Mouse (Mus musculus): ENCODE data around the gene Riox1. TPM values are rescaled to one million over a fixed set of nuclear protein-coding genes. Genes with fewer than 3 reads are reported as not detected.

Gene Riox1
- polyA plus RNA-seq, 1 experiment from 2014 or later, result 15.0 TPM

DNA sequence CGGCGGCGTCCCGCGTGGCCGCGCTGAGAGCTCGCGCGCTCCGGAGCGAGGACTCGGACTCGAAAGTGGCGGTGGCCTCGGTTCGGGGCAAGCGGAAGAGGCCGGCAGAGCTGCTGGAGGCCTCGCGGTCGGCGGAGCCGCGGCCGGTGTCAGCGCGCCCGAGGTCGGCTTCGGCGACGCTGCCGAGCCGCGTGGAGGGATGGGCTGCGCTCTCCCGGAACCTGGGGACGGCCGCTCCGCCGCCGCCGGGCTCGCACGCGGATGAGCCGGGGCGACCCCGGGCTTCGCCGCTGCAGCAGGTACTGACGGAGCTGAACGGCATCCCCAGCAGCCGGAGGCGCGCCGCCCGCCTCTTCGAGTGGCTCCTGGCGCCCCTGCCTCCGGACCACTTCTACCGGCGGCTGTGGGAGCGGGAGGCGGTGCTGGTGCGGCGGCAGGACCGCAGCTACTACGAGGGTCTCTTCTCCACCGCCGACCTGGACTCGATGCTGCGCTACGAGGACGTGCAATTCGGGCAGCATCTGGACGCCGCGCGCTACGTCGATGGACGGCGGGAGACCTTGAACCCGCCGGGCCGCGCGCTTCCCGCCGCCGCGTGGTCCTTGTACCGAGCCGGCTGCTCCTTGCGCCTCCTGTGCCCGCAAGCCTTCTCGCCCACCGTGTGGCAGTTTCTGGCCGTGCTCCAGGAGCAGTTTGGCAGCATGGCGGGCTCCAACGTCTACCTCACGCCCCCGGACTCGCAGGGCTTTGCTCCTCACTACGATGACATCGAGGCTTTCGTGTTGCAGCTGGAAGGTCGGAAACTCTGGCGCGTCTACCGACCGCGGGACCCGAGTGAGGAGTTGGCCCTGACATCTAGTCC lies 663 bp downstream of the Riox1 start:
- Histone ChIP-seq H3K4me3 (ENCODE audit: low read depth, low read length) (peak overlapping the region; percentile 84), H3K4me2 (ENCODE audit: low read depth, low read length) (peak overlapping the region; percentile 95), H3K27me3 (ENCODE audit: control insufficient read depth, insufficient read depth, low read length) (no peaks in the 10 kb centered on the region), H3K4me1 (ENCODE audit: control insufficient read depth, insufficient read depth, low read length) (no peaks in the 10 kb centered on the region; the same call in 1 of the 2 replicates), H3K27ac (replicated peaks; ENCODE audit: low read depth, low read length) (peak overlapping the region; percentile 56), H3K9ac (replicated peaks; ENCODE audit: low read length) (peak overlapping the region; percentile 83), H3K9me3 (replicated peaks; ENCODE audit: control insufficient read depth, low read length) (no peaks in the 10 kb centered on the region), H3K36me3 (replicated peaks; ENCODE audit: control insufficient read depth, insufficient read depth, low read depth, low read length) (no peaks in the 10 kb centered on the region; the same call in 1 of the 2 replicates)
- ATAC-seq (replicated peaks; ENCODE audit: insufficient number of reproducible peaks, low FRiP score, low TSS enrichment, low read depth) (peak; percentile 42), DNase-seq (ENCODE audit: low spot score) (peak; percentile 58)
- WGBS, result under 1% methylated on average over 116 of the region's 116 CpGs

DNA sequence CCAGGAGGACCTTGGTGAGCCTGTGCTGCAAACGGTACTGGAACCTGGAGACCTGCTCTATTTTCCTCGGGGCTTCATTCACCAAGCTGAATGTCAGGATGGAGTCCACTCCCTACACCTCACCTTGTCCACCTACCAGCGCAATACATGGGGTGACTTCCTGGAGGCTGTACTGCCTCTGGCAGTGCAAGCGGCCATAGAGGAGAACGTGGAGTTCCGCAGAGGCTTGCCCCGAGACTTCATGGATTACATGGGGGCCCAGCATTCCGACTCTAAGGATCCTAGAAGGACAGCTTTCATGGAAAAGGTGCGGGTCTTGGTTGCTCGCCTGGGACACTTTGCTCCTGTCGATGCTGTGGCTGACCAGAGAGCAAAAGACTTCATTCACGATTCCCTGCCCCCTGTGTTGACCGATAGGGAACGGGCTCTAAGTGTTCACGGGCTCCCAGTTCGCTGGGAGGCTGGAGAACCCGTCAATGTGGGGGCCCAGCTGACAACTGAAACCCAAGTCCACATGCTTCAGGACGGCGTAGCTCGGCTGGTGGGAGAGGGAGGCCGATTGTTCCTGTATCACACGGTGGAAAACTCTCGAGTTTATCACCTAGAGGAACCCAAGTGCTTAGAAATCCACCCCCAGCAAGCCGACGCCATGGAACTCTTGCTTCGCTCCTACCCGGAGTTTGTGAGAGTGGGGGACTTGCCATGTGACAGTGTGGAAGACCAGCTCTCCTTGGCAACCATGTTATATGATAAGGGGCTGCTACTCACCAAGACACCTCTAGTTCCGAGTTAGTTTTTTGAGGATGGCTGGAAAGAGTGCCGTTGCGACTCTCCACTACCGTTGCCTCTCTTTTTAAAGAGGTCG lies 1.5 kb downstream of the Riox1 start:
- DNase-seq (ENCODE audit: low spot score), result no peak
- Histone ChIP-seq H3K36me3 (replicated peaks; ENCODE audit: control insufficient read depth, insufficient read depth, low read depth, low read length) (no peaks in the 10 kb centered on the region; the same call in 1 of the 2 replicates), H3K4me1 (ENCODE audit: control insufficient read depth, insufficient read depth, low read length) (no peaks in the 10 kb centered on the region; the same call in 1 of the 2 replicates), H3K27ac (replicated peaks; ENCODE audit: low read depth, low read length) (no peak overlapping the region), H3K9ac (replicated peaks; ENCODE audit: low read length) (peak overlapping the region; percentile 83), H3K9me3 (replicated peaks; ENCODE audit: control insufficient read depth, low read length) (no peaks in the 10 kb centered on the region), H3K4me2 (ENCODE audit: low read depth, low read length) (peak overlapping the region; percentile 95), H3K27me3 (ENCODE audit: control insufficient read depth, insufficient read depth, low read length) (no peaks in the 10 kb centered on the region), H3K4me3 (ENCODE audit: low read depth, low read length) (peak overlapping the region; percentile 84)
- no peak for ATAC-seq (replicated peaks; ENCODE audit: insufficient number of reproducible peaks, low FRiP score, low TSS enrichment, low read depth)
- whole genome bisulfite sequencing, result 62% methylated on average over 32 of the region's 32 CpGs

DNA sequence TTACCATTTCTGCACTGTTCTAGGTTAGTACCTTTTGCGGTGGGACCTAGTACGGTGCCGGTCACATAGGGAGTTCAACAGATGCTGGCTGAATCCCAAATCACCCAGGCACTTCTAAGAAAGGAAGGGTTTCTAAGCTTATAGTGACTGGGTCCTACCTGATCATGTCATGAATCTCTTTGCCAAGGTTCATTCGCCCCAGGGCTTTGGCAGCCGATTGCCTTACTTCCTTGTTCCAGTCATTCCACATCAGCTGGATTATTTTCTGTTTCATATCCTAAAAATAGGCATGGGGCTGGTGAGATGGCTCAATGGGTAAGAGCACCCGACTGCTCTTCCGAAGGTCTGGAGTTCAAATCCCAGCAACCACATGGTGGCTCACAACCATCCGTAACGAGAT lies 7.9 kb downstream of the Riox1 start:
- 92% methylated on average over 9 of the region's 9 CpGs for WGBS
- H3K4me3 ChIP-seq (ENCODE audit: low read depth, low read length), result no peak overlapping the region
- no peak overlapping the region for H3K4me2 ChIP-seq (ENCODE audit: low read depth, low read length)
- H3K27ac ChIP-seq (replicated peaks; ENCODE audit: low read depth, low read length), result no peak overlapping the region
- no peak overlapping the region for H3K9ac ChIP-seq (replicated peaks; ENCODE audit: low read length)
- no peak for ATAC-seq (replicated peaks; ENCODE audit: insufficient number of reproducible peaks, low FRiP score, low TSS enrichment, low read depth)
- no peaks in the 10 kb centered on the region for H3K27me3 ChIP-seq (ENCODE audit: control insufficient read depth, insufficient read depth, low read length)
- H3K4me1 ChIP-seq (ENCODE audit: control insufficient read depth, insufficient read depth, low read length), result no peaks in the 10 kb centered on the region
- no peaks in the 10 kb centered on the region for H3K9me3 ChIP-seq (replicated peaks; ENCODE audit: control insufficient read depth, low read length)
- DNase-seq (ENCODE audit: low spot score), result no peak
- H3K36me3 ChIP-seq (replicated peaks; ENCODE audit: control insufficient read depth, insufficient read depth, low read depth, low read length), result no peaks in the 10 kb centered on the region; the same call in 1 of the 2 replicates

- ATAC-seq (replicated peaks; ENCODE audit: insufficient number of reproducible peaks, low FRiP score, low TSS enrichment, low read depth), result no peak
- 88% methylated on average over 7 of the region's 7 CpGs for WGBS
Observed at GRCm38 (mm10) chr12:83965235-83965634, 14.8 kb downstream of the Riox1 start.

DNA sequence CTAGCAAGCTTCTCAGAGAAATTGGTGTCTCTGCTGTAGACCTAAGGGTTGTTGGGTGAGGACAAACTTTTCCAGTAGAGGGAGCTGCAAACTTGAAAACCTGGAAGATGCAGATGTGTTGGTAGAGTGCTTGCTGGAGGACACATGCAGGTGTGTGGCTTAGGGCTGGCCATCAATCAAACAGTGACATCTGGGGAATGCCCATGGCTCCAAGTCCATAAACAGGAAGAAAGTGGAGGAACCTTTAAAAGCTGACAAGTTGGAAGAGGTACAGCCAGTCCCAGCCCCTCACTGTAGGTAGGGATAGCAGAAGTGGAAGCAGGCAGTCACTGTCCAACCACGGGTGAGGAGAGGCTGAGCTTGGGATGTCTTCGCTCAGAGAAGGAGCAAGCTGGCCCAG lies 21.7 kb downstream of the Riox1 start:
- 80% methylated on average over 2 of the region's 2 CpGs for WGBS

More at GRCm38 (mm10) chr12:83965235-83965634, 14.8 kb downstream of the Riox1 start:
- Histone ChIP-seq H3K27ac (replicated peaks; ENCODE audit: low read depth, low read length) (no peak overlapping the region), H3K36me3 (replicated peaks; ENCODE audit: control insufficient read depth, insufficient read depth, low read depth, low read length) (no peaks in the 10 kb centered on the region), H3K4me2 (ENCODE audit: low read depth, low read length) (no peak overlapping the region), H3K27me3 (ENCODE audit: control insufficient read depth, insufficient read depth, low read length) (no peaks in the 10 kb centered on the region), H3K9me3 (replicated peaks; ENCODE audit: control insufficient read depth, low read length) (no peaks in the 10 kb centered on the region), H3K9ac (replicated peaks; ENCODE audit: low read length) (no peak overlapping the region), H3K4me3 (ENCODE audit: low read depth, low read length) (no peak overlapping the region), H3K4me1 (ENCODE audit: control insufficient read depth, insufficient read depth, low read length) (no peaks in the 10 kb centered on the region)
- DNase-seq (ENCODE audit: low spot score), result no peak

GRCm38 (mm10) chr12:83978862-83979261 lies 28.5 kb downstream of the Riox1 start:
- Histone ChIP-seq H3K9ac (replicated peaks; ENCODE audit: low read length) (no peak overlapping the region), H3K9me3 (replicated peaks; ENCODE audit: control insufficient read depth, low read length) (no peaks in the 10 kb centered on the region), H3K4me2 (ENCODE audit: low read depth, low read length) (no peak overlapping the region), H3K27me3 (ENCODE audit: control insufficient read depth, insufficient read depth, low read length) (no peaks in the 10 kb centered on the region), H3K4me3 (ENCODE audit: low read depth, low read length) (no peak overlapping the region), H3K4me1 (ENCODE audit: control insufficient read depth, insufficient read depth, low read length) (no peaks in the 10 kb centered on the region), H3K36me3 (replicated peaks; ENCODE audit: control insufficient read depth, insufficient read depth, low read depth, low read length) (no peaks in the 10 kb centered on the region), H3K27ac (replicated peaks; ENCODE audit: low read depth, low read length) (no peak overlapping the region)
- DNase-seq (ENCODE audit: low spot score) (no peak), ATAC-seq (replicated peaks; ENCODE audit: insufficient number of reproducible peaks, low FRiP score, low TSS enrichment, low read depth) (no peak)
- 91% methylated on average over 6 of the region's 6 CpGs for WGBS

More for the DNA sequence above, 21.7 kb downstream of the Riox1 start:
- Histone ChIP-seq H3K27me3 (ENCODE audit: control insufficient read depth, insufficient read depth, low read length) (no peaks in the 10 kb centered on the region), H3K9ac (replicated peaks; ENCODE audit: low read length) (no peak overlapping the region), H3K4me3 (ENCODE audit: low read depth, low read length) (no peak overlapping the region), H3K4me1 (ENCODE audit: control insufficient read depth, insufficient read depth, low read length) (no peaks in the 10 kb centered on the region), H3K4me2 (ENCODE audit: low read depth, low read length) (no peak overlapping the region), H3K36me3 (replicated peaks; ENCODE audit: control insufficient read depth, insufficient read depth, low read depth, low read length) (no peaks in the 10 kb centered on the region), H3K9me3 (replicated peaks; ENCODE audit: control insufficient read depth, low read length) (no peaks in the 10 kb centered on the region), H3K27ac (replicated peaks; ENCODE audit: low read depth, low read length) (no peak overlapping the region)
- ATAC-seq (replicated peaks; ENCODE audit: insufficient number of reproducible peaks, low FRiP score, low TSS enrichment, low read depth), result no peak
- DNase-seq (ENCODE audit: low spot score), result peak; percentile 43

- ATAC-seq (replicated peaks; ENCODE audit: insufficient number of reproducible peaks, low FRiP score, low TSS enrichment, low read depth), result no peak
- WGBS, result 89% methylated on average over 4 of the region's 4 CpGs
Observed at GRCm38 (mm10) chr12:83981615-83982014, 31.2 kb downstream of the Riox1 start.

More at GRCm38 (mm10) chr12:83981615-83982014, 31.2 kb downstream of the Riox1 start:
- H3K4me3 ChIP-seq (ENCODE audit: low read depth, low read length), result no peak overlapping the region
- no peak overlapping the region for H3K27ac ChIP-seq (replicated peaks; ENCODE audit: low read depth, low read length)
- DNase-seq (ENCODE audit: low spot score), result no peak
- no peaks in the 10 kb centered on the region for H3K4me1 ChIP-seq (ENCODE audit: control insufficient read depth, insufficient read depth, low read length)
- no peaks in the 10 kb centered on the region for H3K36me3 ChIP-seq (replicated peaks; ENCODE audit: control insufficient read depth, insufficient read depth, low read depth, low read length)
- H3K9me3 ChIP-seq (replicated peaks; ENCODE audit: control insufficient read depth, low read length), result no peaks in the 10 kb centered on the region
- no peak overlapping the region for H3K9ac ChIP-seq (replicated peaks; ENCODE audit: low read length)
- no peaks in the 10 kb centered on the region for H3K27me3 ChIP-seq (ENCODE audit: control insufficient read depth, insufficient read depth, low read length)
- no peak overlapping the region for H3K4me2 ChIP-seq (ENCODE audit: low read depth, low read length)

Measured in embryonic facial prominence, embryonic 11.5 days (tissue).